Mouse (Mus musculus): ENCODE measurements around the gene Smap1.
A peak's percentile ranks its signal among the peaks of the same experiment; 100 is the strongest.

Smap1 gene

GRCm38 (mm10) chr1:23836630-23837029 is 85.5 kb downstream of the Smap1 start:
- DNase-seq (ENCODE audit: extremely low spot score, low spot score) = no peak

DNA sequence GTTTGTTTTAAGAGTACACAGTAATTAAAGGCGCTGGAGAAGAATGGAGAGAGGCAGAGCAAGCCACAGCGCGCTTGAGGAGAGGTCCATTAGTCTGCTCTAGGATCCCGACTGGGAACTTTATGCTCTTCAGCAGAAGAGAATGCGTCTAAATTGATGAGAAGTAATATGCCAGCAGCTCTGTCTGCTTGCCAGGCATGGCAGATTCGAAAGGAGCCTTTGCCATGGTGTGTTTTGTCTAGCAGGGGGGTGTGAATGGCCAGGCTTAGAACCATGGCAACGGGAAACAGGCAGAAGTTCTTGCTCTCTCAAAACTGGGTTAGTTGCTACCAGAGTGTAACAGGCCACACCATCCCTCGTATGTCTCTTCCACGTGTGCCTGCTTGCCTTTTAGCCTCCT is 87.3 kb downstream of the Smap1 start:
- no peak for DNase-seq (ENCODE audit: extremely low spot score, low spot score)

DNA sequence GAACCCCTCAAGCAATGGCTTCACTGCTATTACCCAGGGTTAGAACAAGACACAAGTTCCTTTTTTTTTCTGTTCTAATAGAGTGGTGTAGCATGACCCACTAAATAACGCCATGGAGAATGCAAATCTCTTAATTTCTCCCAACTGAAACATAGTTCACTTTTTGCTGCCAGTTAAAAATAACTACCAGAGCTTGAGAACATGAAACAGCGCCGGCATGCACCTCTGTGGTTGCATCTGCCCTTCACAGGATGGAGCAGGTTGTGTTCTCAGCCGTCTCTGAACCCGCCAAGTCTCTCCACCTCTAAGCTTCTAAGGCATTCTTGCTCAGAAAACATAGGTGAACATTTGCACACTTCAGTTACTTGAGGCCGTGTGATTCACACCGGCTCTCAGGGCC is 87.9 kb downstream of the Smap1 start:
- no peak for DNase-seq (ENCODE audit: extremely low spot score, low spot score)

DNA sequence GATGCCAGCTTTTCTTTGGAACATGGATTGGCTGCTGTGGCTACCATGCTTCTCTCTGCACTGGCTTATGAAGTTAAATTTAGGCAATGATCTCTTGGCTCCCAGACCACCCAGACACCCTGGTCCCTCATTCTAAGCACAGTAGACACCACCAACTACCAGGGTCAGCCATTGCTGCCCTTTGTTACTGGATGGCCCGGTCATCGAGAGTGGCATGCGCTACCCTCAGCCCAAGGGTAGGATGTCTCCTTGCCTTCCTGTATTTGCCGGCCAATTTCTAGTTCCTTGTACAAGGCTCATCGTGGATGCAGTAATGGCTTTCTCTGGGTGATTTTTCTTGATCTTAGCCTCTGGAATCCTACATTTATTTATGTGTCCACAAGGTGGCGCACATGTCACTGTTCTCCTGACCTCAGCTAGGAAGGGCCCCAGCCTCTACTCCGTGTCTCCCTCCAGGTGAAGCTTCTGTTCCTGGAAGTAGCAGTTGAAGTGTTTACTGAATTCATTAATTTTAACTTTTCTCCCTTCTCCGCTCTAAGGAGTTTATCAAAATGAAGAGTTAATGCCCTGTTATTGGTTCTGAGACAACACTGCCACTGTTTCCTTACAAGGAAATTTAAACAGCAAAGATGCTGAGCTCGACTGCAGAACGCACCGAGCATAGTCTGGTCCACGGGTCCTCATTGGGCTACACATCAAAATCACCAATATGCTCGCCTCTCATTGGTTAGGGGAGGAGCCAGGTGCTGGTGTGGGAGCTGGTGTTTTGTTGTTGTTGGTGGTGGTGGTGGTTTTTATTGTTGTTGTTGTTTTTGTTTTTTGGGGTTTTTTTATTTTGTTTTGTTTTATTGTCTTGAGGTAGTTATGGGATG is 95.0 kb downstream of the Smap1 start:
- peak; percentile 49 for DNase-seq (ENCODE audit: extremely low spot score, low spot score)

DNA sequence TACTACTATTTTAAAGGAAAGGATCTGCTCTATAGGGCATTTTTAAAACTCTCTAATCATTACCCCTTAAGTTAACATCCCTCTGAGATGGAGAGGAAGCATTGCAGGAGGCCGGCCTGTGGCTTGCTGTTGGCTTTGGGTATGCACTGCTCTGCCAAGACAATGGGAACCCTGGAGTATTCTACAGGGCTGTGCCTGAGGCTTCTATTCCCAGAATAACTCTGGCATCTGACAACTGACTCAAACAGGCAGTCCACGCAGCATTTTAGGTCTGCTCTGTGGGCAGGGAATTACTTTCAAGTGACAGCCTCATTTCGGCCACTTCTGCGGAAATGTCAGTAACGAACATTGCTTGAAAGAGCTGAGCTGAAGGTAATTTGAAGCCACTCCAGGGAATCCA is 100.5 kb downstream of the Smap1 start:
- DNase-seq (ENCODE audit: extremely low spot score, low spot score) = no peak

- DNase-seq (ENCODE audit: extremely low spot score, low spot score) = no peak
Measured at GRCm38 (mm10) chr1:23798306-23798705, 123.8 kb downstream of the Smap1 start.

All from neural tube, embryonic 10.5 days (tissue).